Mouse (Mus musculus) midbrain, embryonic 15.5 days (tissue): ENCODE data around the gene Usp54. TPM values are rescaled to one million over a fixed set of nuclear protein-coding genes. Genes with fewer than 3 reads are reported as not detected.
"Not testable (repeated sequence)": the region's sequence is repeated elsewhere in the genome, so short reads cannot be mapped to it uniquely, and the experiment has no call there.

Source experiments
- ATAC-seq: fragments of 200-750 bp; cut with Nextera tagmentation; replicated peaks from 2 replicates; pipeline ENCODE4 v1.8.0; 2017; ENCODE audit warnings: moderate TSS enrichment
- H3K27ac ChIP-seq: fragments of 300-500 bp; sonication (generic); 2 replicates; pipeline ENCODE4 v1.5.1; 2015; ENCODE audit warnings: mild to moderate bottlenecking, inconsistent platforms
- H3K27me3 ChIP-seq: fragments of 300-500 bp; sonication (generic); replicated peaks from 2 replicates; pipeline ENCODE4 v1.6.1; 2015; ENCODE audit warnings: inconsistent platforms
- H3K36me3 ChIP-seq: fragments of 300-500 bp; sonication (generic); replicated peaks from 2 replicates; pipeline ENCODE4 v1.6.1; 2015; ENCODE audit warnings: inconsistent platforms
- H3K4me1 ChIP-seq: fragments of 300-500 bp; sonication (generic); 2 replicates; pipeline ENCODE4 v1.6.1; 2015; ENCODE audit warnings: inconsistent platforms
- H3K4me2 ChIP-seq: fragments of 300-500 bp; sonication (generic); 2 replicates; pipeline ENCODE4 v1.6.1; 2015; ENCODE audit warnings: inconsistent platforms, mild to moderate bottlenecking, moderate library complexity
- H3K4me3 ChIP-seq: fragments of 300-500 bp; sonication (generic); 2 replicates; pipeline ENCODE4 v1.5.1; 2015; ENCODE audit warnings: mild to moderate bottlenecking, inconsistent platforms
- H3K9ac ChIP-seq: fragments of 300-500 bp; sonication (generic); 2 replicates; pipeline ENCODE4 v1.6.1; 2015; ENCODE audit warnings: mild to moderate bottlenecking, inconsistent platforms
- H3K9me3 ChIP-seq: fragments of 300-500 bp; sonication (generic); 2 replicates; pipeline ENCODE4 v1.6.1; 2016; ENCODE audit warnings: inconsistent platforms
- WGBS: fragments of 180-500 bp; shearing (Covaris S2); methylation state at CpG from one replicate; pipeline ENCODE4 v1.1.7; 2015; ENCODE audit warnings: mixed read lengths; 5-methylcytosine and 5-hydroxymethylcytosine counted together
- polyA plus RNA-seq: library from polyadenylated mRNA; unstranded; fragments of >200 nt; fragmentation: Nextera tagmentation; extraction: Ambion mirVana; gene quantifications from 2 replicates; pipeline ENCODE4 v1.2.1, GENCODE M21; 2015

Usp54 gene
- polyA plus RNA-seq, 1 experiment from 2014 or later, result 14.5 TPM

- H3K4me3 ChIP-seq, result no peak overlapping the region
- no peak for ATAC-seq
- H3K36me3 ChIP-seq, result 0 out of 2 replicates have a peak, but pooled peaks cover 7% of the 10 kb centered on the region
- WGBS, result 91% methylated on average over 5 of the region's 5 CpGs
- no peaks in the 10 kb centered on the region for H3K9me3 ChIP-seq
- no peak overlapping the region for H3K4me2 ChIP-seq
- no peaks in the 10 kb centered on the region for H3K4me1 ChIP-seq
- H3K27ac ChIP-seq, result no peak overlapping the region
- H3K9ac ChIP-seq, result no peak overlapping the region
- no peaks in the 10 kb centered on the region for H3K27me3 ChIP-seq
Measured at GRCm38 (mm10) chr14:20587458-20587857, 53.4 kb downstream of the Usp54 start.

DNA sequence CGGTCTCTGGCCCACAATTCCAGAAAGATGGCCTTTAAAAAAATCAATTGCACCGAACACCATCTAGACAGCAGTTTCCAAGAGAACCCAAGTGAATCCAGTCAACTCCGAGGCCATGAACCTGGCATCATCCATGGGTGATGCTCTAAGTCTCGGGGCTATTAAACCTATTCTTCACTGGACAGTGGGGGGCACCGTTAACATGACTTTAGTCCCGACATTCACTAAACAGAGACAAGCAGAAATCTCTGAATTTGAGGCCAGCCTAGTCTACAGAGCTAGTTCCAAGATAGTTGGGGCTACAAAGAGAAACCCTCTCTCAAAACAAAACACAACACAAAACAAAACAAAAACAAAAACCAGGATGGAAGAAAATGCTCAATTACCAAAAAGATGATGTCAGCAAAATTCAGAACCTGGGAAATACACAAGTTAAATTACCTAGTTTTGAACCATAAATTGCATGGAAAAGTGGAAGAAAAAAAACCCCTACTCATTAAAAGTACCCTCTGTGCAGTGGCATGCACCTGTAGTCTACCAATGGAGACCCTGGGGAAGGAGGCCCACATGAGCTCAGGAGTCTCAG is 61.9 kb downstream of the Usp54 start:
- 68% methylated on average over 6 of the region's 6 CpGs for WGBS
- no peaks in the 10 kb centered on the region for H3K27me3 ChIP-seq
- H3K4me3 ChIP-seq, result no peak overlapping the region
- H3K4me1 ChIP-seq, result no peaks in the 10 kb centered on the region
- H3K36me3 ChIP-seq, result 0 out of 2 replicates have a peak, but pooled peaks cover 7% of the 10 kb centered on the region
- H3K9ac ChIP-seq, result no peak overlapping the region
- H3K4me2 ChIP-seq, result no peak overlapping the region
- no peaks in the 10 kb centered on the region for H3K9me3 ChIP-seq
- H3K27ac ChIP-seq, result no peak overlapping the region
- ATAC-seq, result no peak

- ATAC-seq, result 0 out of 2 replicates have a peak, but pooled peaks have one; percentile 39
- Histone ChIP-seq H3K9me3 (no peaks in the 10 kb centered on the region), H3K27me3 (no peaks in the 10 kb centered on the region), H3K9ac (no peak overlapping the region), H3K36me3 (peaks cover 6% of the 10 kb centered on the region; the same call in 1 of the 2 replicates), H3K4me3 (no peak overlapping the region), H3K4me1 (no peaks in the 10 kb centered on the region), H3K4me2 (no peak overlapping the region), H3K27ac (no peak overlapping the region)
- 51% methylated on average over 7 of the region's 7 CpGs for WGBS
Measured at GRCm38 (mm10) chr14:20576179-20576578, 64.7 kb downstream of the Usp54 start.

DNA sequence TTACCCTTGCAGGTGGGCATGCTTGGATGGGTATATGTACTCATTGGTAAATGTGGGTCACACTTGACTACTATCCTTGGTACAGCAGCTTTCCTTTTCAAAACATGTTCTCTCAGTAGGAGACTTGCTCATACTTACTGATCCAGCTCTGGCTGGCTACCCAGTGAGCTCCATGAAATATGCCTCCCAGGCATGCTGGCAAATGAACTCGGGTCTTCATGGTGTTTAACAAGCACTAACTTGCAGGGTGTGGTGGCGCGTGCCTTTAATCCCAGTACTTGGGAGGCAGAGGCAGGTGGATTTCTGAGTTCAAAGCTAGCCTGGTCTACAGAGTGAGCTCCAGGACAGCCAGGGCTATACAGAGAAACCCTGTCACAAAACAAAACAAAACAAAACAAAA is 67.7 kb downstream of the Usp54 start:
- ATAC-seq, H3K4me2 ChIP-seq, H3K27me3 ChIP-seq, H3K4me3 ChIP-seq, H3K9ac ChIP-seq, H3K4me1 ChIP-seq, H3K9me3 ChIP-seq, H3K27ac ChIP-seq: not testable (repeated sequence)
- WGBS, result 95% methylated on average over 3 of the region's 3 CpGs
- H3K36me3 ChIP-seq, result peaks cover 21% of the 10 kb centered on the region

DNA sequence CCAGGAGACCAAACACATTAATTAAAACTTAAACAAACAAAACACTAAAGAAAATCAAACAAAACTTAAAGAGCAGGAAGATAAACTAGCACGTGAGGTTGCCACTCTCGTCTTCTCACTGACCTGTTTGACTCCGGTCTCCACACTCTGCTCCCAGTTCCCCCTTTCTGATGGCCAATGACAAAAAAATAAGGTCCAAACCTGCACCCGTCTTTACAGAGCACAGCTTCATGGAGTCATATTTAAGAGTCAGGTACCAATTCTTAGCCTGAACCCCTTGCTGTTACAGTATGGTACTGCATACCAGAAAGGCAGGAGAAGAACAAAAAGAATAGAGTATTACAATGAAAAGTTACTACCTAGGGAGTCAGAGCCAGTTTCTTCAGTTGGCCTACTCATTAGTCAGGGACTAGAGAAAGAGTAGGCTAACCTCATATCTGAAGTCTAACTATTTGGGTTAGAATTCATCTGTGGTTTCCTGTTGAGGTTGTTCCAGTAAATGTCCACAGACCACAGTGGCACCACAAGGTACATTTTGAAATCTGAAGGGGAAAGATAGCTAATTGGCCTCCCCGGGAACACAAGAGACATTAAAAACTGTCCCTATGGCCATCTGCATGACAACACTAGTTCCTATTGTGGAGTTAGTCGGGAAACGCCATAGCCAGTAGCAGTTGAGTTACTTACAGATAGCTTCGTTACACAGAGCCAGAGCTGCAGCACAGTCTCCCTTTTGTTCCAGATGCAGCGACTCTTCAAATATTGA is 75.4 kb downstream of the Usp54 start:
- Histone ChIP-seq H3K27ac (no peak overlapping the region), H3K4me2 (no peak overlapping the region), H3K4me3 (no peak overlapping the region), H3K9ac (no peak overlapping the region), H3K27me3 (no peaks in the 10 kb centered on the region), H3K9me3 (no peaks in the 10 kb centered on the region), H3K4me1 (no peaks in the 10 kb centered on the region), H3K36me3 (peaks cover 29% of the 10 kb centered on the region)
- WGBS, result 82% methylated on average over 9 of the region's 9 CpGs
- ATAC-seq, result no peak

- Histone ChIP-seq H3K4me3 (no peak overlapping the region), H3K27me3 (no peaks in the 10 kb centered on the region), H3K9ac (no peak overlapping the region), H3K27ac (no peak overlapping the region), H3K4me2 (no peak overlapping the region), H3K4me1 (no peaks in the 10 kb centered on the region), H3K36me3 (peaks cover 22% of the 10 kb centered on the region; the same call in 1 of the 2 replicates), H3K9me3 (no peaks in the 10 kb centered on the region)
- ATAC-seq, result no peak
- 73% methylated on average over 12 of the region's 12 CpGs for WGBS
Measured at GRCm38 (mm10) chr14:20564692-20565091, 76.2 kb downstream of the Usp54 start.

DNA sequence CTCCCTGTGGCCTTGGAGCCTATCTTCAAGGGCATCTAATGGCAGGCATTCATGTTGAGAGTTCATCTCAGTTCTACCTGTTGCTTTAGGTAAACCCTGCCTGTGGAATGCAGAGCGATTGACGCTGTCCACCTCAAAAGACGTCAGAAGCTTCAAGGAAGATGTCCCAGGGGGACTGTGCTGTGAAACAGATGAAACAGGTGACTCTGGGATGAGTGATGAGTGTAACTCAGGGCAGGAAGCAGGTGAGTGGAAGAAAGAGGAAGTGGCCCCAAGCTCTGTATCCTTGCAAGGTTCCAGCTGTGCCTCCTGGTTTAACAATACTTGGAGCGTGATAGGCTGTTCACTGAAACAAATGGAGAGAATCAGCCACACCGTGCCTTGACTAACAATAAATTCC is 79.0 kb downstream of the Usp54 start:
- no peak overlapping the region for H3K27ac ChIP-seq
- H3K9me3 ChIP-seq, result no peaks in the 10 kb centered on the region
- no peak overlapping the region for H3K4me2 ChIP-seq
- no peaks in the 10 kb centered on the region for H3K4me1 ChIP-seq
- H3K27me3 ChIP-seq, result no peaks in the 10 kb centered on the region
- no peak overlapping the region for H3K4me3 ChIP-seq
- no peak overlapping the region for H3K9ac ChIP-seq
- 93% methylated on average over 5 of the region's 5 CpGs for WGBS
- peaks cover 24% of the 10 kb centered on the region; the same call in 1 of the 2 replicates for H3K36me3 ChIP-seq
- no peak for ATAC-seq

DNA sequence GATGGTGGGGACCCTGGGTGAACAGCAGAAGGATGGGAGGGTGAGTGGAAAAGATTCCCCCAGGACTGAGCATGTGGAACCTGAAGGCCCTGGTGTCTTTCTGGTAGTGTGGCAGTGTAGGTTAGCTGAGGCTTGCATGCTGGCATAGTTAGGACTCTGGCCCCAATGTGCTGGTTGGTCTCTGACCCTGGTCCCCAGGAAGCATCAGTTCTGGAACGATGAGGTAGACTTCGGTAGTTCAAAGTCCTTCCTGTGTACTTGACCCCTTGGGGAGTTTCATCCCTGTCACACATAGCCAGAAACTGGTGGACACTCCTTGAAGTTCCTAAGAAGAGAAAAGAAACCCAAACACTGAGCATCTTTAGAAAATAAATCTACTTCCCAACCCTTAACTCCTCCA is 90.7 kb downstream of the Usp54 start:
- Histone ChIP-seq H3K9me3 (no peaks in the 10 kb centered on the region), H3K4me2 (no peak overlapping the region), H3K36me3 (peaks cover 22% of the 10 kb centered on the region), H3K4me1 (peaks cover 7% of the 10 kb centered on the region), H3K9ac (no peak overlapping the region), H3K4me3 (no peak overlapping the region), H3K27ac (no peak overlapping the region), H3K27me3 (no peaks in the 10 kb centered on the region)
- ATAC-seq, result no peak
- WGBS, result 97% methylated on average over 2 of the region's 2 CpGs

DNA sequence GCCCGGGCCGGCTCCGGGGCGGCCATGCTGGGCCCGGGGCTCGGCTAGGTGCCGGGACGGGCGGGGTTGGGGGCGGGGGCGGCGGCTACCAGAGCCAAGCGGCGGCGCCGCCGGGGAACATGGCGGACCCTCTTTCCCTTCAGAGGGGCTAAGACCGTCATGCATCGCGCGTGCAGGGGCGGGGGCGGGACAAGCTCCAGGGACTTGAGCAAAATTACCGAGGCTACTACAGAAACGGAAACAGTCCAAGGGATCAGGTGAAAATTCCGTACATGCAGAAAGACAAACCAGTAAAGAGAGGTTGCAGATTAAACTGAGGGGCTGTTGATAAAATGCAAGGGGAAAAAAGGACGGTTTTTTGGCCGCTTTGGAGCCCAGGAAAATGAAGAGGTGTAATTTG is 94.4 kb downstream of the Usp54 start, which contains the start of gene Ppp3cb:
Gene Ppp3cb (minus strand): TSS at position 159 of the 400 bp plus-strand sequence.
- Histone ChIP-seq H3K4me1 (peaks cover 24% of the 10 kb centered on the region), H3K27me3 (no peaks in the 10 kb centered on the region), H3K4me2 (peak within 1 kb of the TSS; percentile 56), H3K27ac (peak within 1 kb of the TSS; percentile 92), H3K9ac (peak within 1 kb of the TSS; percentile 73), H3K4me3 (peak within 1 kb of the TSS; percentile 62), H3K36me3 (peaks cover 18% of the 10 kb centered on the region), H3K9me3 (no peaks in the 10 kb centered on the region)
- ATAC-seq, result peak; percentile 96
- 0% methylated on average over 29 of the region's 29 CpGs for WGBS

DNA sequence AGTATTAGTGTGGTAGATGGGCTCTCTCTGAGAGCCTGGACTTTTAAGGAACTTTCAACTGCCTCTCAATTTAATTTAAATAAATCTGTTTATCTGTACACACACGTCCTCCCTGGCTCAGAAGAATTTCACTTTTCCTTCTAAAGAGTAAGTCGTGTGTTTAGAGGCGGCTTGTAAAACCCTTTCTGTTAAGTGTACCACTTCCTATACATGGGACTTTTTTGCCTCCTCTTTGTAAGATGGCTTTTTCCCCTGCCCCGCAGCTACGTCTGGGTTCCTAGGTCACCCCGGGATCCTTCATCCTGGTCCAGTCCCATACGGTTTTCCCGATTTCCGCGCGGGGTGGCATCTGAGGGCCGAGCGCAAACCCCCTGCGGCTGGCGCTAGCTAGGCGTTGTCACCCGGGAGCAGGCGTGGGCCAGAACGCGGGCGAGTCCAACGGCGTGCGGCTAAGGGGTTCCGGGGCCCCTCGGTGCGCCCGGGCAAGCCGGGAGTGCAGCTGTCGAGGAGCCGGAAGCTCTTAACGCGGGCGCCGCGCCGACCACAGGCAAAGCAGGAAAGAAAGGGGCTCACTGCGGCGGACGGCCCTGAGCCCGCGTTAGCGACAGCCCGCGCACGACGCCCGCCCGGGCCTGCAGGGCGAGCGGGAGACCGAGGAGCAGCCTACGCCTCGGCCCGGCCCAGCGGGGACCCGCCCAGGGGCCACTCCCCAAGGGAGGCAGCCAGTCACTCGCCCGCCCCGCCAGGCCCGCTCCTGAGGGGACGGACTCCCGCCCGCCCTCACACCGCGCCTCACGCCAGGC is 95.1 kb downstream of the Usp54 start:
- peaks cover 13% of the 10 kb centered on the region for H3K36me3 ChIP-seq
- peak overlapping the region; percentile 62 for H3K4me3 ChIP-seq
- H3K4me1 ChIP-seq, result peaks cover 24% of the 10 kb centered on the region
- H3K4me2 ChIP-seq, result peak overlapping the region; percentile 56
- H3K27me3 ChIP-seq, result no peaks in the 10 kb centered on the region
- under 1% methylated on average over 67 of the region's 67 CpGs for WGBS
- ATAC-seq, result peak; percentile 93
- no peaks in the 10 kb centered on the region for H3K9me3 ChIP-seq
- peak overlapping the region; percentile 73 for H3K9ac ChIP-seq
- H3K27ac ChIP-seq, result peak overlapping the region; percentile 92

GRCm38 (mm10) chr14:20544467-20545411 is 96.1 kb downstream of the Usp54 start:
- H3K4me3 ChIP-seq, result peak overlapping the region; percentile 62
- WGBS, result 81% methylated on average over 7 of the region's 7 CpGs
- H3K9me3 ChIP-seq, result no peaks in the 10 kb centered on the region
- no peaks in the 10 kb centered on the region for H3K27me3 ChIP-seq
- H3K27ac ChIP-seq, result no peak overlapping the region
- peaks cover 6% of the 10 kb centered on the region; the same call in 1 of the 2 replicates for H3K36me3 ChIP-seq
- ATAC-seq, result no peak
- peaks cover 24% of the 10 kb centered on the region for H3K4me1 ChIP-seq
- H3K9ac ChIP-seq, result peak overlapping the region; percentile 22; the same call in 1 of the 2 replicates
- H3K4me2 ChIP-seq, result peak overlapping the region; percentile 56
